Mouse (Mus musculus) kidney, adult 2 months (tissue): ENCODE measurements at regions not wholly inside any gene's neighbourhood (a gene's known extent, or its start where the extent isn't known, plus 50 kb on each side); places are given as distances from the start of the nearest gene placed in this dataset.

Source experiments
- CTCF ChIP-seq: fragments of 200-500 bp; conservative IDR thresholded peaks from 2 replicates; pipeline ENCODE4 v1.5.1; 2011; ENCODE audit warnings: low read depth, mild to moderate bottlenecking, control low read depth, low read length, moderate library complexity, mixed read lengths; ENCODE audit not compliant: insufficient read depth, insufficient read length
- POLR2A ChIP-seq: fragments of 200-500 bp; IDR thresholded peaks from one replicate; pipeline ENCODE4 v1.6.1; 2011; ENCODE audit warnings: low read depth, low read length, control low read depth

DNA sequence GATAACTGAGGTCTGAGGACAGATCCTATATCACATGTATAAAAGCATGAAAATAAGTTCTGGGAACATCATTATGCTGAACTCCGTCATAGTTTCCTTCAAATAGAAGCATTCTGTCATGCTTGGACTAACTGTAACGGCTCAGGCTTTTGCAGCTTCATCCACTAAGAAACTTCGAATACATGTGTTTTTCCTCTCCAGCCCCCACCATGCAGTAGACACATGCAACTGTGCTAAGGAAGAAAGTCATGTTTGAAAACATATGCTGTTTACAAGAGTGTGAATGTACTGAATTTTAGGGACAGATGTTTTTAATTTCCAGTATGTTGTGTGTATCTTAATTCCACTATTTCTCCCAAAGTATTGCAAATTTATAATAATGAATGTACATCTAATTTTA is 219.5 kb downstream of the Ptprc start:
- no peak for TF ChIP-seq CTCF
- TF ChIP-seq POLR2A: no peak
